Comparison of ENCODE assay signal across 15 mouse cellular contexts in the genomic region with DNA sequence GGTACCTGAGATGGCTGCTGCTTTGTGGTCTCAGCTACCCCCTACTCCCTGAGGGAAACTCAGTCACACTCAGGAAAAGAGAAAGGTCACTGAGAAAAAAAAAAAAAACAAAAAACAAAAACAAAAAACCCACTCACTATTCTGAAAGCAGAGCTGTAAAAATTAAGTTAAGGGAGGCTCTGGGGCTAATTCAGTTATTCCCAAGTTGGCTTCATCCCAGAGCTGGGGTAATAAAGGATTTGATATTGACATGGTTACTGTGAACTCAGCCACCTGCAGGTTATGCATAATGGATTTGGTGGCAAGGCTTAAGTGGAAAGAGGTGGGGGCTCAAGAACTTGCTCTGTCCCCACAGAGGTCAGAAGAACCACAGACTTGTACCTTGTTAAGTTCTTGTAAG.
"Had no signal": no experiment of that assay in that cellular context is flagged by ENCODE, and none has a peak within 500 bp of the region (broad histone marks: within the 10 kb centered on the region; RNA-seq: fewer than 3 reads in every experiment).

No protein-coding gene starts in this region.

- H3K27ac ChIP-seq: neural tube, embryonic 15.5 days; stomach, embryonic 15.5 days; stomach, postnatal 0 days had no signal

- H3K9ac ChIP-seq: neural tube, embryonic 15.5 days; stomach, embryonic 15.5 days had no signal

- H3K4me2 ChIP-seq: neural tube, embryonic 15.5 days; stomach, embryonic 15.5 days had no signal

- H3K4me1 ChIP-seq: neural tube, embryonic 15.5 days; stomach, embryonic 15.5 days had no signal

- H3K36me3 ChIP-seq: neural tube, embryonic 15.5 days; stomach, embryonic 15.5 days had no signal

- H3K27me3 ChIP-seq: neural tube, embryonic 15.5 days; stomach, embryonic 15.5 days had no signal

- H3K4me3 ChIP-seq: neural tube, embryonic 15.5 days; stomach, embryonic 15.5 days had no signal

- H3K9me3 ChIP-seq: neural tube, embryonic 15.5 days; stomach, embryonic 15.5 days had no signal

- DNase-seq: retina, postnatal 1 day; right cerebral cortex, adult 18-20 months; right cerebral cortex, postnatal 14 days; right cerebral cortex, postnatal 25 days; right cerebral cortex, postnatal 4 days; spleen, adult 18-20 months; thymus, adult 18-20 months; thymus, adult 2 months; thymus, postnatal 14 days; thymus, postnatal 25 days; thymus, postnatal 36 days; thymus, postnatal 4 days had no signal
